Mouse (Mus musculus) stomach, embryonic 16.5 days (tissue): ENCODE data around the gene Hist1h2ad. TPM values are rescaled to one million over a fixed set of nuclear protein-coding genes. Genes with fewer than 3 reads are reported as not detected.
"Not testable (repeated sequence)": the region's sequence is repeated elsewhere in the genome, so short reads cannot be mapped to it uniquely, and the experiment has no call there.

Experiments used
- ATAC-seq: fragments of 200-750 bp; cut with Nextera tagmentation; 2 replicates; pipeline ENCODE4 v1.8.0; 2017; ENCODE audit warnings: moderate number of reproducible peaks, moderate TSS enrichment; ENCODE audit not compliant: insufficient read depth, low FRiP score
- H3K27ac ChIP-seq: fragments of 300-500 bp; sonication (generic); 2 replicates; pipeline ENCODE4 v1.5.1; 2014; ENCODE audit warnings: low read length
- H3K27me3 ChIP-seq: fragments of 300-500 bp; sonication (generic); 2 replicates; pipeline ENCODE4 v1.6.1; 2014; ENCODE audit warnings: low read length, control low read depth, mixed read lengths; ENCODE audit not compliant: control insufficient read depth, insufficient read depth
- H3K36me3 ChIP-seq: fragments of 300-500 bp; sonication (generic); 2 replicates; pipeline ENCODE4 v1.6.1; 2014; ENCODE audit warnings: low read length; ENCODE audit not compliant: control insufficient read depth, insufficient read depth
- H3K4me1 ChIP-seq: fragments of 300-500 bp; sonication (generic); 2 replicates; pipeline ENCODE4 v1.6.1; 2014; ENCODE audit warnings: low read length, control low read depth, mixed read lengths; ENCODE audit not compliant: control insufficient read depth, insufficient read depth
- H3K4me2 ChIP-seq: fragments of 300-500 bp; sonication (generic); 2 replicates; pipeline ENCODE4 v1.6.1; 2014; ENCODE audit warnings: low read depth, low read length, mixed read lengths
- H3K4me3 ChIP-seq: fragments of 300-500 bp; sonication (generic); replicated peaks from 2 replicates; pipeline ENCODE4 v1.5.1; 2014; ENCODE audit warnings: mild to moderate bottlenecking, low read length
- H3K9ac ChIP-seq: fragments of 300-500 bp; sonication (generic); 2 replicates; pipeline ENCODE4 v1.6.1; 2014; ENCODE audit warnings: low read length
- H3K9me3 ChIP-seq: fragments of 300-500 bp; sonication (generic); replicated peaks from 2 replicates; pipeline ENCODE4 v1.6.1; 2016; ENCODE audit warnings: low read length, control low read depth; ENCODE audit not compliant: control insufficient read depth
- WGBS: fragments of 180-500 bp; shearing (Covaris S2); extraction: QIAGEN DNeasy Blood & Tissue Kit; methylation state at CpG from one replicate; pipeline ENCODE4 v1.1.7; 2014; 5-methylcytosine and 5-hydroxymethylcytosine counted together
- polyA plus RNA-seq: library from polyadenylated mRNA; unstranded; fragments of >200 nt; fragmentation: Nextera tagmentation; extraction: Ambion mirVana; gene quantifications from 2 replicates; pipeline ENCODE4 v1.2.1, GENCODE M21; 2015

Gene Hist1h2ad
- polyA plus RNA-seq, 1 experiment from 2014 or later, result 2.5 TPM

GRCm38 (mm10) chr13:23582219-23583056, 8.3 kb downstream of the Hist1h2ad start:
- Histone ChIP-seq H3K4me2 (peak overlapping the region; percentile 83), H3K36me3 (no peaks in the 10 kb centered on the region), H3K9ac (peak overlapping the region; percentile 70), H3K9me3 (no peaks in the 10 kb centered on the region), H3K27me3 (no peaks in the 10 kb centered on the region), H3K27ac (peak overlapping the region; percentile 86), H3K4me1 (peaks cover 32% of the 10 kb centered on the region), H3K4me3 (peak overlapping the region; percentile 58)
- WGBS, result 12% methylated on average over 6 of the region's 6 CpGs
- ATAC-seq, result no peak

GRCm38 (mm10) chr13:23583387-23584068, 9.3 kb downstream of the Hist1h2ad start:
- H3K4me3 ChIP-seq, result no peak overlapping the region
- H3K9ac ChIP-seq, result no peak overlapping the region
- no peaks in the 10 kb centered on the region for H3K27me3 ChIP-seq
- H3K4me1 ChIP-seq, result peaks cover 32% of the 10 kb centered on the region
- H3K36me3 ChIP-seq, result no peaks in the 10 kb centered on the region
- H3K9me3 ChIP-seq, result no peaks in the 10 kb centered on the region
- H3K27ac ChIP-seq, result peak overlapping the region; percentile 68
- no peak for ATAC-seq
- no peak overlapping the region for H3K4me2 ChIP-seq

- peak overlapping the region; percentile 49 for H3K4me3 ChIP-seq
- peak overlapping the region; percentile 85 for H3K4me2 ChIP-seq
- H3K9ac ChIP-seq, result peak overlapping the region; percentile 59
- no peaks in the 10 kb centered on the region for H3K36me3 ChIP-seq
- H3K27me3 ChIP-seq, result no peaks in the 10 kb centered on the region
- H3K27ac ChIP-seq, result peak overlapping the region; percentile 97
- no peaks in the 10 kb centered on the region for H3K9me3 ChIP-seq
- peaks cover 32% of the 10 kb centered on the region for H3K4me1 ChIP-seq
- no peak for ATAC-seq
Observed at GRCm38 (mm10) chr13:23584331-23584730, 10.2 kb downstream of the Hist1h2ad start.

GRCm38 (mm10) chr13:23585029-23585441, 10.9 kb downstream of the Hist1h2ad start:
- Histone ChIP-seq H3K27ac (peak overlapping the region; percentile 97), H3K4me1 (peaks cover 32% of the 10 kb centered on the region), H3K4me3 (peak overlapping the region; percentile 49), H3K9ac (peak overlapping the region; percentile 71), H3K9me3 (no peaks in the 10 kb centered on the region), H3K36me3 (no peaks in the 10 kb centered on the region), H3K4me2 (peak overlapping the region; percentile 85), H3K27me3 (no peaks in the 10 kb centered on the region)
- WGBS, result under 1% methylated on average over 21 of the region's 21 CpGs
- no peak for ATAC-seq

GRCm38 (mm10) chr13:23585442-23586098, 11.4 kb downstream of the Hist1h2ad start:
- Histone ChIP-seq H3K4me3 (peak overlapping the region; percentile 49), H3K4me2 (peak overlapping the region; percentile 85), H3K9ac (peak overlapping the region; percentile 71), H3K27ac (peak overlapping the region; percentile 97), H3K4me1 (peaks cover 32% of the 10 kb centered on the region)
- H3K36me3 ChIP-seq, H3K9me3 ChIP-seq, H3K27me3 ChIP-seq: not testable (repeated sequence)
- peak; percentile 87 for ATAC-seq
- under 1% methylated on average over 28 of the region's 36 CpGs for WGBS

- Histone ChIP-seq H3K9me3 (no peaks in the 10 kb centered on the region), H3K27ac (peak overlapping the region; percentile 96), H3K4me3 (peak overlapping the region; percentile 44), H3K36me3 (no peaks in the 10 kb centered on the region), H3K9ac (peak overlapping the region; percentile 70), H3K4me1 (peaks cover 28% of the 10 kb centered on the region), H3K27me3 (no peaks in the 10 kb centered on the region), H3K4me2 (peak overlapping the region; percentile 73)
- WGBS, result 1% methylated on average over 22 of the region's 22 CpGs
- ATAC-seq, result no peak
Observed at GRCm38 (mm10) chr13:23586099-23586939, 12.1 kb downstream of the Hist1h2ad start.

- H3K9ac ChIP-seq, result peak overlapping the region; percentile 70
- 0% methylated on average over 1 of the region's 1 CpGs for WGBS
- H3K4me1 ChIP-seq, result peaks cover 26% of the 10 kb centered on the region
- no peaks in the 10 kb centered on the region for H3K9me3 ChIP-seq
- H3K27ac ChIP-seq, result peak overlapping the region; percentile 96
- peak overlapping the region; percentile 73 for H3K4me2 ChIP-seq
- no peak for ATAC-seq
- H3K27me3 ChIP-seq, result no peaks in the 10 kb centered on the region
- no peaks in the 10 kb centered on the region for H3K36me3 ChIP-seq
- peak overlapping the region; percentile 44 for H3K4me3 ChIP-seq
Observed at GRCm38 (mm10) chr13:23586940-23587225, 12.7 kb downstream of the Hist1h2ad start.

- 89% methylated on average over 7 of the region's 7 CpGs for WGBS
Observed at GRCm38 (mm10) chr13:23591206-23591605, 17.0 kb downstream of the Hist1h2ad start.

More at GRCm38 (mm10) chr13:23591206-23591605, 17.0 kb downstream of the Hist1h2ad start:
- no peak overlapping the region for H3K27ac ChIP-seq
- no peak for ATAC-seq
- no peak overlapping the region for H3K4me2 ChIP-seq
- no peak overlapping the region for H3K4me3 ChIP-seq
- H3K27me3 ChIP-seq, result no peaks in the 10 kb centered on the region
- no peaks in the 10 kb centered on the region for H3K36me3 ChIP-seq
- H3K4me1 ChIP-seq, result peaks cover 4% of the 10 kb centered on the region; the same call in 1 of the 2 replicates
- H3K9me3 ChIP-seq, result no peaks in the 10 kb centered on the region
- no peak overlapping the region for H3K9ac ChIP-seq
